Mouse (Mus musculus) kidney, adult 18-20 months (tissue): ENCODE measurements around the gene Skor1.

Experiments
- DNase-seq: peaks from one replicate; pipeline ENCODE4 v3.0.0; 2021

Gene Skor1

DNA sequence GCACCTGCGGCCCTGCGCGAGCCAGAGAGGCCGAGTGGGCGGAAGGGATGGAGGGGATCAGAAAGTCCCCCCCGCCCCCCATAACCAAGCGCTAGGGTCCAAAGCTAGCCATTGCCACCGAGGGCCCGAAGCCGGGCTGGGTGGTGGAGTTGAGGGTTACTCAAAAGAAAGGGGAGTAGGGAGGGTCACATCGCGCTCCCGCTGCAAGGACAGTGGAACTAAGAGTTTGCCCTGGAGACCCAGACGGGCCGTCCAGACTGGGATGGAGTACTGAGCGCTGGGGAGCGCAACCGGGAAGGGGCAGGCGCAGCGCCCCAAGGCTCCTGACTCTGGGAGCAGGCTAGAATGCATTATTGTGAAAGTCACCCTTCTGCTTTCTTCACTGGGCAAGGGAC is 608 bp upstream of the Skor1 start:
- no peak for DNase-seq

DNA sequence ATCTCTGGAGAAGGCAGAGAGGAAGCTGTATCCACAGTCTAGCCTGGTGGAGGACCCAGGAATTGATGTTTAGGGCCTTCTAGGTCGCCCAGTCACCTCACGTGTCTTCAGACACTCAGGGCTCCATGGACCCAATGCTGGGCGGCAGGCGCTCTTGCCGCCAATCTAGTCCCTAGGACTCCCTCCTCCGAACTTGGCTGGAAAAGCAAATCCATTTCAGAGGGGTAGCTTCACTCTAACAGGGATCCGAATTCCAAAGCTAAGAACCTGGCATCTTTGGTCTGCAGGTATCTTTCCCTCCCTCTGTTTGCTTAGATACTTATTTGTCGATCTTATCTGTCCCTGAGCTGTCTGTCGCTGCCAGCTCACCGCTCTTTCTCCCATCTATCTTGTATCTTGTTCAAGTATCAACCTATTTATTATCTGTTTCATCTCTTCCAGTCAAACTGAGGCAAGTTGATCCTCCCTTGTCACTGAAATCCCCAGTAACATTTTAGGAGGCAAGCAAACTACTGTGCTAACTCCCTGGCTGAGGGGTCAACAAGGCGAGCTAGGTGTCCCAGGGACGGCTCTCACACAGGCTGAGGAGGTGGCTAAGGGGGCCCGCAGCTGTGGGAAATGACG is 863 bp downstream of the Skor1 start:
- no peak for DNase-seq

GRCm38 (mm10) chr9:63147296-63147695 is 1.5 kb downstream of the Skor1 start:
- DNase-seq, result no peak

- no peak for DNase-seq
Measured at GRCm38 (mm10) chr9:63146856-63147274, 1.9 kb downstream of the Skor1 start.

DNA sequence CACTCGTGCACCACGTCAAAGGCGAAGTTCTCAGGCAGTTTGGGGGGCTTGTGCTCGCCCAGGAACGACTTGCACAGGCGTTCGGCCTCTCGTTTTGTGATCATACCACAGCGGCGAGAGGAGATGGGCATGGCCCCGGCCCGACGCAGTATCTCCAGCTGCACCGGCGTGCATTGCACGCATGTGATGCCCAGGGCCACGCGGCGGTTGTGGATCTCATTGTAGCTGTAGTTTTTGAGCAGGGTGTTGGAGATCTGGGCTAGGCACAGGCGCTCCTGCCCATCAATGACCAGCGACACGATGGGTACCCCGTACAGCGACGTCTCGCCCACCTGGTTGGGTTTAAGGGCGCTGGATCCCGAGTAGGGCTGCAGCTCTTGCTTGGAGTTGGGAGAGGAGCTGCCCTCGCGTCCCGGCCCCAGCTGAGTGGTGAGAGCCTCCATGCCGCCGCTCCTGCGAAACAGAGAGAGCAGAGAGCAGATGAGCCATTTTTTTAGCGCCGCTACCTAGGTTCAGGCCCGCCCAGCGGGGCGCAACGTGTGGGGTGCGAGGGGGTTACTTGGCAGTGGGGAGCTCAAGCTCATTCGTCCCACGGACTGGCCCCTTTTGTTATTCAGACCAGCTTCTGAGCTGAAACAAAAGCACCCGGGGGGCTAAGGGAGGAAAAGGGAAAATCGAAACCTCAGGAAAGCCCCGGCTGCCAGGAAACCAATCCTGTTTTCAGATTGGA is 2.5 kb downstream of the Skor1 start:
- no peak for DNase-seq

DNA sequence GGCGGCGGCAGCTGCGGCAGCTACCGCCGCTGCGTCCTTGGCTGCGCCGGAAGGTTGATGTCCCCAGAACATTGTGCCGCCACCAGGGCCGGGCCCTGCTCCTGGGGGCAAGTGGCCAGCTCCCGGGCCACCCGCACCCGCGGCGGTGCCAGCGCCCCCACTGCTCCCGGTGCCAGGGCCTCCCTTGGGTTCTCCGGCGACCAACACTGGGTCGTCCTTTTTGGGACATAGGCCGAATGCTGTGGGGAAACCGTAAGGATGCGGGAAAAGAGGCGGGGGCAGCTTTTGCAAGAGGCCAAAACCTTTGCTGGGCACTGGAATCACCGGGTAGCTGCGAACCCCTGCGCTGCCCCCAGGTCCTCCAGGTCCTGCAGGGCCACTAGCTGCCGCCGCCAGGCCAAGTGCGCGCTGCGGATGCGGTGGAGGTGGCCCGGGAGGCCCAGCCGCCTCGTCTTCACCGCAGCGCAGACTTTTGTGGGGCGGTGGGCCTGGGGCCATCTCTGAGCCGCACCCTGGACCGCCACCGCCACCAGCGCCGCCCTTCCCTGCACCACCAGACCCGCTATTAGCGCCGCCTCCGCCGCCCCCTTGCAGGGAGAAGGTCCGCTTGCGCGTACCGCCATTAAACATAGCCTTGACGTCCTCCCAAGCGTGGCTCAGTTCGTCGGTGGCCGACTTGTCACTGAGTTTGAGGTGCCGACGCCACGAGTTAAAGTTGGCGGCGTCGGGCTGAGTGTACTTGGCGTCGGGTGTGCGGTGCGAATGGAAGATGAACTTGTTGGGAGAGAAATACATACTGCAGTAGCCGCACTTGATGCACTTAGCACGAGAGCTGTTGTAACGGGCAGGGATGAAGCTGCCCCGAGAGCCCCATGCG is 3.3 kb downstream of the Skor1 start:
- no peak for DNase-seq

DNA sequence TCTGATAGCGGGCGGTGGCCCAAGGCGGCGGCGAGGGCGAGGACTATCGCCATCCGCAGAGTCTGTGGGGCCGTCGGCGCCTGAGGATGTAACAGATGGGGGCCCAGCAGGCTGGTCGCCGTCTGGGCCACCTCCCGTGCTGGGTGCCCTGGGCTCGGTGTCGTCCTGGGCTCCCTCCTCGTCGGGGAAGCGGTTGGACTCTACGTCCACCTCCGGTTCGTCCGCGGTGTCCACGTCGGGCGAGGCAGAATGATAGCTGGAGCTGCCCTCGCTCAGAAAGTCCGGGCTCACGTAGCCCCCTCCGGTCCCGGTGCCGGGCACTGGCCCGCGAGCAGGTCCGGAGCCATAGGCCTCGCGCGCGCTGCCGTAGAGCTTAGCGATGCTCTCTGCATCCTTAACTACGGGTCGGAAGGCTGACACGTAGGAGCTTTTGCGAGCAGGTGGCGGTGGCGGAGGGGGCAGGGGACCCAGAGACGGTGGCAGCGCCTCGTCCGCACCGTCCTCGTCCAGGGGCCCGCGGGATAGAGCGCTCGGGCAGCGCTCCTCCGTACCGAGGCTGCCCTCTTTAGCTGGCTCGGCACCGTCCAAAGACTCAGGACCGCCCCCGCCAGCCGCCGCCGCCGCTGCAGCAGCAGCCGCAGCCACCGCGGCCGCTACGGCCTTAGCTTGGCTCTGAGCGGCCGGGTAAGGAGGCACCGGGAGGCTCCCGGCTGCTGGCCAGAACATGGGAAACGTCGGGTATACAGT is 4.1 kb downstream of the Skor1 start:
- DNase-seq, result no peak

GRCm38 (mm10) chr9:63143641-63144501 is 4.9 kb downstream of the Skor1 start:
- no peak for DNase-seq

DNA sequence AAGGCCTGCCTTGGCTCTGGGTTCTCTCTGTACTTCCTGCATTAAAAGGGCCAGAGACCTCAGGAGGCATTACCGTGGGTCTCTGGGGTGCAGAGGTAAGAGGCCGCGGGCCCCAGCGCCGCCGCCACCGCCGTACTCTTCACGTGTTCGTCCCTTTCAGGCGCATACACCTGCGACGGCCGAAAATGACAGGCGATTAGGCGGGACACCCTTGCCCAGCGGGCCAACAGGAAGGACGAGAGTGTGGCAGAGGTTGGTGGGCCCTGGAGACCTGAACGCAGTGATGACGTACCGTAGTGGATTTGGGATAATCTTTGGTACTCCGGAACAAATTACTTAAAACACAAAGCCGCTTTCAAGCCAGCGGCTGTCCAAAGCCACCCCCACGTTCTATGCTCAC is 5.5 kb downstream of the Skor1 start:
- DNase-seq, result no peak

- DNase-seq, result no peak
Measured at GRCm38 (mm10) chr9:63142335-63143036, 6.3 kb downstream of the Skor1 start.

DNA sequence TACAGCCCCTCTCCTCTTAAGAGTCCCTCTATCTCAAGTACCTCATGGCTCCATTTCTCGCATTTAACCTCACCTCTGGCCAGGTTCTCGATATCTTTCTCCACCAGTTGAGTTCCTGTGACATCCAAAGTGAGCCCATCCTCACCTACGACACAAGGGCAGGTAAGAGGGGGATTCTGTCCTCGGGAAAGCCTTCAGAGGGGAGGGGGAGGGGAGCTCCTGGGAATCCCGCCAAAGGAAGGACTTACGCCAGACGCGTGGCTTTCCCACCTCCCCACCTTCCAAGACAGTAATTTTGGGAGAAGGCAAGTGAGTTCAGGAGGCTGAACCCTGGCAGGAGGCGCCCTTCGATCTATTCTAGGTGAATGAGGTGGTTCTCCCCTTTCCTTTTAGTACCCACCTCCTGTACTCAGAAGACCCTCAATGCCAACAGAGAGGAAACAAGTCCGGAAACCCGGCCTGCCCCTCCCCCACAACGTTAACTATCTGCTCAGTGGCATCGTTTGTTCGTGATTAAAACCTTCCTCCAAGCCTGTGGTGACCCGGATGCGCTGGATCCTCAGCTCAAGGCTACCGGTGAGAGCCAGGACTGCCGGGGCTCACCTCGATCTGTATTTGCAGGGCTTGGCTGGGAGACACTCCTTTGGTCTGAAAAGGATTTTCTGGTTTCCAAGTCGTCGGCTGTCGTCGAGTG is 7.0 kb downstream of the Skor1 start:
- DNase-seq, result no peak

GRCm38 (mm10) chr9:63140211-63140610 is 8.6 kb downstream of the Skor1 start:
- no peak for DNase-seq

DNA sequence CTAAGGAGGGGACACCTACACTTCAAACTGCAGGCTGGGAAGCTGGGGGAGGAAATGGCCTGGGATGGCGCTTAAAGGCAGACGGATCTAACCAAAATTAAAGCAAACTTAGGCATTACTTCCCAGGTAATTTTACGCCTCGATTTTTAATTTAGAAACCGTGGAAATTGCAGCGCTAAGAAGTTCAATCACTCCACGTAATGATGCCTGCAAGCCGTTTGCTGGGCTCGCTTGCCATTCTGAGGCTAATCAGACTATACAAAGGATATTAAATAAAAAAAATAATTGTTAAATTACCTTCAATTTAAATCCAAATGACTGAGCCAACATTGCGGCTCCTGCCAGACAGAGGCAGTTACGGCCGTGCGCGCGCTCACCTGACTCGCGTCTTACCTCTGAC is 9.1 kb downstream of the Skor1 start:
- DNase-seq, result no peak

GRCm38 (mm10) chr9:63138481-63138967 is 10.2 kb downstream of the Skor1 start:
- DNase-seq, result no peak

DNA sequence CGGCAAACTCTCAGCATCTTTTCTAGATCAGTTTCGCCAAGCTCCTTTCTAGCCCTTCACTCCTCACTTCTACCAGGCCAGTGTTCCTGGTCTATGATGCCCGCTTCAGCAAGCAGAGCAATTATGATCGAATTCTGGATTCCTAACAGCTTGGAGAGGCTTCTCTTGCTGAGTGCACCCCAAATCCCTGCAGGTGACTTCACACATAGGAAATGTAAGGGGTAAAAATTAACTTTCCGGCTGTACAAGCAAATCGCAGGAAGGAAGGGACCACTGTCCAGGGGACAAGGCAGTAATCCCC is 11.2 kb downstream of the Skor1 start:
- DNase-seq, result no peak

GRCm38 (mm10) chr9:63136756-63137614 is 11.8 kb downstream of the Skor1 start:
- no peak for DNase-seq

DNA sequence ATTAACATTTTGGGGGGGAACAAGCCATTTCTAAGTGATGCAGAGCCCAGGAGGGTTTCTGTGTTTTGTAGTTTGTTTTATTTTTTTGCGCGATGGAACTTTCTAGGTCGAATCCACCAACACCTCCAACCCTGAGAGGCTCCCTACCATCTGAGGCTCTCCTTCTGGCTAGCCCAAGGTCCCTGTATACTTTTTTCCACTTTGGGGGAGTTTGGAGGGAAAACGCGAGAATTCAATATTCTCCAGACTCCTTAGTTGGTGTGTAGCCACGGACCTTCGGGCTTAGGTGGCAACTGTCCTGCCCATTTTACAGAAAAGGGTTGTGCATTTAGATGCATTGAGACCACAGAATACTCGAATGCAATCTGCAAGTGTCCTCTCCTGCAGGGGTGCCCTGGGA is 12.5 kb downstream of the Skor1 start:
- DNase-seq, result no peak

DNA sequence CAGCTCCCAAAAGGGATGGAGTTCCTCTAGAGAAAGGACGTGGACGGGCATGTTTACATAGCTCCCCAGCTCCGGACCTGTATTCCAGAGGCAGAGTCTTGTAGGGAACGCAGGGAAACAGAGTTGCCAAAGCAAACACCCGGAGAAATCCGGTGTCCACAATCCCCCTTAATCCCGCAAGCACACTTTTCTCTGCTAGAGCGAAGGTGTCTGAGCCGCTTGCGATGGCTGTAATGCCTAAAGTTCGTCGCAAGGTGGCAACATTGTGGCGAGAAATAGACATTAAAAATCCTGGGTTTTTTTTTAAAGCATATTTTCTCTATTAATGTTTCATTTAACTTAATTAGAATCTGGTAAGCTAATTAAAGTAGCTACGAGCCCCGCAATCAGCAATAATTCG is 13.0 kb downstream of the Skor1 start:
- peak; percentile 66 for DNase-seq

DNA sequence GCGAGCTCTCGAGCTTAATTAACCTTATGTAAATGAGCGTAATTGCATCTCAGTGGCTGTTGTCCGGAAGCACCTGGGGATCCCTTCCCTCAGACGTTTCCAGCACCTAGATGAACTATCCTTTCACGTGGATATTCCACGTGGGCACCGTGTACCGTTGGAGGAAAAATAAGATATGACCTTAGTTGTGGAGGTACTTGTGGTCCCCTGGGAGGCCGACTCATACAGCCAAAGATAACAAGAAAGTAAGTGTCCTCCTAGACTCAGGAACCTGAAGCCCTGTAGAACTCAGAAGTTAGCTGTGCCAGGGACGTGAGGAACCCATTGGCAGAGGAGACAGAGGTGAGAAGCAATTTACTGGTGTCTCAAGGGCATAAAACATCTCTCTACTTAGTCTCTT is 13.4 kb downstream of the Skor1 start:
- DNase-seq, result no peak

DNA sequence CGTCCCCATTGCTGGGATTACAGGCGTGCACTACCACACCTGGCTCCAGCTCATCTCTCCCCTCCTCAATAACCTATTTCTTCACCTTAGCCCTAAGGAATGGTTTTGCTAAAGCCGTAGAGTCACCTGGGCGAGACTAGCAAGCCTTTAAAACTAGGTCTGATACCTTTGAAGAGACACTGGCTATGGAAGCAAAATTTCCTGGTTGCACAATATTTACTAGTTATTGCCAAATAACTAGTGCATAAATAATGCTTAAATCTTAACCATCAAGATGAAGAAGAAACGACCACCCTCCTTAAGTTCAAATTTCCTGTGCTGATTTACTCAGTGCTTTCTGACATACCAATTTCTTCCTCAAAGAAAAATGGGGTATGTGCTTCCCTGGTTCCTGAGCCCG is 15.1 kb downstream of the Skor1 start:
- DNase-seq, result no peak
